Mouse (Mus musculus) midbrain, embryonic 12.5 days (tissue): ENCODE results near the gene Olfr429. TPM values are rescaled to one million over a fixed set of nuclear protein-coding genes. Genes with fewer than 3 reads are reported as not detected.

Source experiments
- ATAC-seq: fragments of 200-750 bp; cut with Nextera tagmentation; 2 replicates; pipeline ENCODE4 v1.8.0; 2017; ENCODE audit warnings: low read depth, moderate TSS enrichment, moderate library complexity; ENCODE audit not compliant: low FRiP score
- H3K27ac ChIP-seq: fragments of 300-500 bp; sonication (generic); replicated peaks from 2 replicates; pipeline ENCODE4 v1.5.1; 2016; ENCODE audit warnings: mild to moderate bottlenecking
- H3K27me3 ChIP-seq: fragments of 300-500 bp; sonication (generic); 2 replicates; pipeline ENCODE4 v1.6.1; 2016; ENCODE audit warnings: mild to moderate bottlenecking
- H3K36me3 ChIP-seq: fragments of 300-500 bp; sonication (generic); 2 replicates; pipeline ENCODE4 v1.6.1; 2016
- H3K4me1 ChIP-seq: fragments of 300-500 bp; sonication (generic); 2 replicates; pipeline ENCODE4 v1.6.1; 2016
- H3K4me2 ChIP-seq: fragments of 300-500 bp; sonication (generic); replicated peaks from 2 replicates; pipeline ENCODE4 v1.6.1; 2016; ENCODE audit warnings: mild to moderate bottlenecking, moderate library complexity
- H3K4me3 ChIP-seq: fragments of 300-500 bp; sonication (generic); 2 replicates; pipeline ENCODE4 v1.5.1; 2016; ENCODE audit warnings: mild to moderate bottlenecking
- H3K9ac ChIP-seq: fragments of 300-500 bp; sonication (generic); replicated peaks from 2 replicates; pipeline ENCODE4 v1.6.1; 2016; ENCODE audit warnings: mild to moderate bottlenecking, moderate library complexity
- H3K9me3 ChIP-seq: fragments of 300-500 bp; sonication (generic); 2 replicates; pipeline ENCODE4 v1.6.1; 2016; ENCODE audit warnings: mild to moderate bottlenecking
- WGBS: fragments of 180-500 bp; shearing (Covaris S2); methylation state at CpG from one replicate; pipeline ENCODE4 v1.1.7; 2016; 5-methylcytosine and 5-hydroxymethylcytosine counted together
- polyA plus RNA-seq: library from polyadenylated mRNA; unstranded; fragments of >200 nt; fragmentation: Nextera tagmentation; extraction: Ambion mirVana; gene quantifications from 2 replicates; pipeline ENCODE4 v1.2.1, GENCODE M21; 2016

Olfr429 gene
- polyA plus RNA-seq, 1 experiment from 2014 or later = not detected

DNA sequence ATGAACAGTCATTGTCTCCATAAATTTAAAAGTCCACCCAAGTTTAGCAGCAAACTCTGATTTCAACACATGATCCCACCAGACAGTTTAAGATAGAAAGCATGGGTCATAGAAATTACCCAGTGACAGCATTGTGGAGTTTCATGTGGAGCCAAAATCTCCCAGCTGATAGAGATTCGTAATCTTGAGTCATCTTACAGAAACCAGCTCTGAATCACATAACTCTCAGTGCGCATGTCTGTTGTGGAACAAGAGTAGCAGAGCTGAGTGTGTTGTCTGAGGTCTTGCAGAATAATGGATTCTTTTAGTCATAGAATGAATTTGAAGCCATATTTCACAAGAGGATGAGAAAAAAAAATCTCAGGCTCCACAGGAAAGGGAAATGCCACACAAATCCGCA, 31.1 kb upstream of the Olfr429 start:
- Histone ChIP-seq H3K36me3 (no peaks in the 10 kb centered on the region), H3K4me1 (no peaks in the 10 kb centered on the region), H3K4me3 (no peak overlapping the region), H3K9me3 (no peaks in the 10 kb centered on the region), H3K27me3 (no peaks in the 10 kb centered on the region), H3K4me2 (no peak overlapping the region), H3K9ac (no peak overlapping the region), H3K27ac (no peak overlapping the region)
- ATAC-seq = no peak
- whole genome bisulfite sequencing = 90% methylated on average over 3 of the region's 3 CpGs

- Histone ChIP-seq H3K9me3 (no peaks in the 10 kb centered on the region), H3K27me3 (no peaks in the 10 kb centered on the region), H3K4me2 (no peak overlapping the region), H3K4me3 (no peak overlapping the region), H3K4me1 (no peaks in the 10 kb centered on the region), H3K27ac (no peak overlapping the region), H3K36me3 (no peaks in the 10 kb centered on the region), H3K9ac (no peak overlapping the region)
- ATAC-seq = no peak
- 78% methylated on average over 2 of the region's 2 CpGs for WGBS
These were observed 28.9 kb upstream of the Olfr429 start for GRCm38 (mm10) chr1:174055248-174055647.

- Histone ChIP-seq H3K4me1 (no peaks in the 10 kb centered on the region), H3K4me2 (no peak within 1 kb of the TSS), H3K9ac (no peak within 1 kb of the TSS), H3K27me3 (no peaks in the 10 kb centered on the region), H3K27ac (no peak within 1 kb of the TSS), H3K9me3 (no peaks in the 10 kb centered on the region), H3K4me3 (no peak within 1 kb of the TSS), H3K36me3 (no peaks in the 10 kb centered on the region)
- ATAC-seq = no peak
- WGBS = 86% methylated on average over 3 of the region's 3 CpGs
These were observed 17.8 kb upstream of the Olfr429 start, which contains the start of gene Olfr430 for GRCm38 (mm10) chr1:174066305-174066704. Gene Olfr430 (plus strand): TSS chr1:174066605.

DNA sequence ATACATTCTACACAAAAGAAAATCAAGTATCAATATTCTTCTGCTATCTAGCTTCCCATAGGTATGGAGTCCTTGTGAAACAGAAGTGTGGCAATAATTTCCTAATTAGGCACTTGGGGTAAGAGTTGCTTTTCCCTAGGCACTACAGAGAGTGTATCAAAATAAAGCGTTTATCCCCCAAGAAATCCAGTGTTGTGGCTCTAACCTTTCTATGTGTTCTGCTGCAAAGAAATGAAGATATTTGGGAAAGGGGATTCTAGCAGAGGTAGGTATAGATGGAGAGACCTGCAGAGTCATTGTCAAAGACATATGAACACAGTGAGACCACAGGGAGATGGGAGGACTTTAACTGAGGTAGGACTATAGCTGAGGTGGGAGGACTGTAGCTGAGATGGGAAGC, 12.5 kb downstream of the Olfr429 start, which contains the start of gene Olfr427:
Gene Olfr427, plus strand, starts transcription at position 301 of the 400 bp plus-strand sequence.
- Histone ChIP-seq H3K9ac (no peak within 1 kb of the TSS), H3K4me3 (no peak within 1 kb of the TSS), H3K4me2 (no peak within 1 kb of the TSS), H3K36me3 (no peaks in the 10 kb centered on the region), H3K27ac (no peak within 1 kb of the TSS), H3K4me1 (no peaks in the 10 kb centered on the region), H3K9me3 (no peaks in the 10 kb centered on the region), H3K27me3 (no peaks in the 10 kb centered on the region)
- ATAC-seq = no peak
- 83% methylated on average over 1 of the region's 1 CpGs for WGBS

DNA sequence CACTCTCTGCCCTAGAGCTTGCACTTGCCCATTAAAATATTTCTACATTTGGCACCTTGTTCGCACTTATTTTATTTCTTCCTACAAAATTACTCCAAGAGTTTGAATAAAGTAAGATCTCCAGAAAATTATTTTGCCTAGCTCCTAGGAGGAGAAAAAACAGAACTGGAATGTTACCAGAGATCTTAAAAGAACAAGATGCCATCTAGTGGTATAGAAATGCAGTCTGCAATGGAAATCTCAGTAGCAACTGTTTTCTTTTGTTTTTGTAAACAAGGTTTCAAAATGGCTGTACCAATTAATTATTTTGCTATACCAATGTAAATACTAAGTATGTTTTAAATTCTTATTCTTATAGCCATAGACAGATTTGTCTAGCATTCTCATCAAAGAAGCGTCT, 19.6 kb downstream of the Olfr429 start:
- Histone ChIP-seq H3K27ac (no peak overlapping the region), H3K27me3 (no peaks in the 10 kb centered on the region), H3K9me3 (no peaks in the 10 kb centered on the region), H3K9ac (no peak overlapping the region), H3K36me3 (no peaks in the 10 kb centered on the region), H3K4me1 (no peaks in the 10 kb centered on the region), H3K4me2 (no peak overlapping the region), H3K4me3 (no peak overlapping the region)
- WGBS = 62% methylated on average over 2 of the region's 2 CpGs
- no peak for ATAC-seq

GRCm38 (mm10) chr1:174121062-174121461, 36.9 kb downstream of the Olfr429 start, which contains the start of gene Olfr231:
Gene Olfr231 (minus strand): TSS chr1:174121162.
- no peak within 1 kb of the TSS for H3K9ac ChIP-seq
- no peaks in the 10 kb centered on the region for H3K9me3 ChIP-seq
- 58% methylated on average over 2 of the region's 2 CpGs for WGBS
- no peaks in the 10 kb centered on the region for H3K27me3 ChIP-seq
- ATAC-seq = no peak
- H3K4me2 ChIP-seq = no peak within 1 kb of the TSS
- no peaks in the 10 kb centered on the region for H3K36me3 ChIP-seq
- no peak within 1 kb of the TSS for H3K4me3 ChIP-seq
- H3K27ac ChIP-seq = no peak within 1 kb of the TSS
- H3K4me1 ChIP-seq = no peaks in the 10 kb centered on the region

- Histone ChIP-seq H3K27me3 (no peaks in the 10 kb centered on the region), H3K27ac (no peak within 1 kb of the TSS), H3K4me3 (no peak within 1 kb of the TSS), H3K36me3 (no peaks in the 10 kb centered on the region), H3K4me1 (0 out of 2 replicates have a peak, but pooled peaks cover 3% of the 10 kb centered on the region), H3K9me3 (no peaks in the 10 kb centered on the region), H3K4me2 (no peak within 1 kb of the TSS), H3K9ac (no peak within 1 kb of the TSS)
- no peak for ATAC-seq
- WGBS = 78% methylated on average over 3 of the region's 3 CpGs
These were observed 47.1 kb downstream of the Olfr429 start, which contains the start of gene Olfr424 for GRCm38 (mm10) chr1:174131217-174131616. Gene Olfr424 (plus strand): TSS chr1:174131517.

- H3K9me3 ChIP-seq = no peaks in the 10 kb centered on the region
- H3K4me3 ChIP-seq = no peak overlapping the region
- 40% methylated on average over 3 of the region's 3 CpGs for WGBS
- H3K4me1 ChIP-seq = 0 out of 2 replicates have a peak, but pooled peaks cover 3% of the 10 kb centered on the region
- H3K27me3 ChIP-seq = no peaks in the 10 kb centered on the region
- no peak overlapping the region for H3K9ac ChIP-seq
- ATAC-seq = no peak
- H3K27ac ChIP-seq = no peak overlapping the region
- H3K4me2 ChIP-seq = no peak overlapping the region
- no peaks in the 10 kb centered on the region for H3K36me3 ChIP-seq
These were observed 47.9 kb downstream of the Olfr429 start for GRCm38 (mm10) chr1:174131999-174132398.

Other genes with a start within 250 kb of the Olfr429 start
- 0.33 and 0.47 TPM in 2 replicates for gene Ifi211, start 171.3 kb upstream of the Olfr429 start, polyA plus RNA-seq
- 0.23 and 0.84 TPM in 2 replicates for gene Mndal, start 141.8 kb upstream of the Olfr429 start, polyA plus RNA-seq
- 0.19 and 0.41 TPM in 2 replicates for gene Ifi203, start 141.7 kb upstream of the Olfr429 start, polyA plus RNA-seq
- gene Ifi202b, start 101.6 kb upstream of the Olfr429 start, polyA plus RNA-seq = not detected in 2 replicates
- gene Ifi205, start 52.5 kb upstream of the Olfr429 start, polyA plus RNA-seq = 0.10 and 0.21 TPM in 2 replicates
- gene Olfr433, start 43.6 kb upstream of the Olfr429 start, polyA plus RNA-seq = not detected in 2 replicates
- gene Olfr432, start 35.1 kb upstream of the Olfr429 start, polyA plus RNA-seq = not detected in 2 replicates
- gene Olfr430, start 17.7 kb upstream of the Olfr429 start, polyA plus RNA-seq = not detected in 2 replicates
- not detected in 2 replicates for gene Olfr427, start 12.6 kb downstream of the Olfr429 start, polyA plus RNA-seq
- not detected in 2 replicates for gene Olfr231, start 36.8 kb downstream of the Olfr429 start, polyA plus RNA-seq
- gene Olfr424, start 47.2 kb downstream of the Olfr429 start, polyA plus RNA-seq = not detected in 2 replicates
- not detected in 2 replicates for gene Olfr420, start 71.3 kb downstream of the Olfr429 start, polyA plus RNA-seq
- gene Spta1, start 88.4 kb downstream of the Olfr429 start, polyA plus RNA-seq = 1.3 TPM in 2 replicates
- not detected in 2 replicates for gene Olfr419, start 167.7 kb downstream of the Olfr429 start, polyA plus RNA-seq
- not detected in 2 replicates for gene Mptx1, start 246.2 kb downstream of the Olfr429 start, polyA plus RNA-seq